Mouse (Mus musculus) granulocyte monocyte progenitor cell, adult 5-6 weeks (primary cell): ENCODE data around the gene Adprm. TPM values are rescaled to one million over a fixed set of nuclear protein-coding genes. Genes with fewer than 3 reads are reported as not detected.
"Not testable (repeated sequence)": the region's sequence is repeated elsewhere in the genome, so short reads cannot be mapped to it uniquely, and the experiment has no call there.

Experiments used
- ATAC-seq: replicated peaks from 2 replicates; pipeline ENCODE4 v1.8.0; 2016; ENCODE audit warnings: mild to moderate bottlenecking, moderate TSS enrichment, inconsistent platforms; ENCODE audit not compliant: poor library complexity, severe bottlenecking
- total RNA-seq, 2 experiments: library from RNA; stranded (forward) in 1 of 2; stranded (reverse) in 1 of 2; fragments of 200-712, 200-1000 nt in 1 of 2; fragments of >200 nt in 1 of 2; fragmentation: Nextera tagmentation in 1 of 2; gene quantifications; 2 replicates each; pipeline ENCODE4 v1.2.3; 2014 to 2017

The Adprm gene
- total RNA-seq (2014; fragmentation: Nextera tagmentation) (30.6 and 43.1 TPM in 2 replicates), total RNA-seq (2017) (28.5 and 35.8 TPM in 2 replicates)

GRCm38 (mm10) chr11:67052321-67052952 lies at the start of gene Adprm, which contains the start of gene Sco1:
Gene Adprm (minus strand): TSS chr11:67052594.
Gene Sco1 (plus strand): TSS chr11:67052670.
- peak; percentile 92 for ATAC-seq

- peak; percentile 89 for ATAC-seq
These were observed 49.3 kb upstream of the Adprm start for GRCm38 (mm10) chr11:67101713-67102112.

GRCm38 (mm10) chr11:67100169-67100568 lies 47.8 kb upstream of the Adprm start:
- ATAC-seq = peak; percentile 54

- no peak for ATAC-seq
These were observed 46.8 kb upstream of the Adprm start for GRCm38 (mm10) chr11:67099241-67099640.

- no peak for ATAC-seq
These were observed 46.0 kb upstream of the Adprm start for GRCm38 (mm10) chr11:67098427-67098826.

- ATAC-seq = no peak
These were observed 45.3 kb upstream of the Adprm start for GRCm38 (mm10) chr11:67097709-67098108.

GRCm38 (mm10) chr11:67094470-67094869 lies 42.1 kb upstream of the Adprm start:
- no peak for ATAC-seq

- ATAC-seq = no peak
These were observed 41.3 kb upstream of the Adprm start for GRCm38 (mm10) chr11:67093652-67094051.

- ATAC-seq = no peak
These were observed 40.8 kb upstream of the Adprm start for GRCm38 (mm10) chr11:67093201-67093600.

GRCm38 (mm10) chr11:67092354-67092753 lies 40.0 kb upstream of the Adprm start:
- ATAC-seq = not testable (repeated sequence)

- ATAC-seq = no peak
These were observed 34.8 kb upstream of the Adprm start for GRCm38 (mm10) chr11:67087225-67087624.

- no peak for ATAC-seq
These were observed 34.2 kb upstream of the Adprm start for GRCm38 (mm10) chr11:67086467-67087164.

GRCm38 (mm10) chr11:67085489-67085888 lies 33.1 kb upstream of the Adprm start:
- ATAC-seq = peak; percentile 76

GRCm38 (mm10) chr11:67083712-67084340 lies 31.4 kb upstream of the Adprm start:
- no peak for ATAC-seq

- ATAC-seq = no peak
These were observed 30.8 kb upstream of the Adprm start for GRCm38 (mm10) chr11:67083239-67083638.

GRCm38 (mm10) chr11:67082793-67083192 lies 30.4 kb upstream of the Adprm start:
- ATAC-seq = no peak

- ATAC-seq = no peak
These were observed 29.8 kb upstream of the Adprm start for GRCm38 (mm10) chr11:67082188-67082587.

- peak; percentile 78 for ATAC-seq
These were observed 28.8 kb upstream of the Adprm start for GRCm38 (mm10) chr11:67081125-67081649.

GRCm38 (mm10) chr11:67080168-67080567 lies 27.8 kb upstream of the Adprm start:
- peak; percentile 52 for ATAC-seq

- no peak for ATAC-seq
These were observed 27.3 kb upstream of the Adprm start for GRCm38 (mm10) chr11:67079740-67080139.

- no peak for ATAC-seq
These were observed 26.5 kb upstream of the Adprm start for GRCm38 (mm10) chr11:67078888-67079287.
